Mouse (Mus musculus): Measurements from ENCODE around the gene Amotl1.
"Not testable (repeated sequence)": the region's sequence is repeated elsewhere in the genome, so short reads cannot be mapped to it uniquely, and the experiment has no call there.

DNA sequence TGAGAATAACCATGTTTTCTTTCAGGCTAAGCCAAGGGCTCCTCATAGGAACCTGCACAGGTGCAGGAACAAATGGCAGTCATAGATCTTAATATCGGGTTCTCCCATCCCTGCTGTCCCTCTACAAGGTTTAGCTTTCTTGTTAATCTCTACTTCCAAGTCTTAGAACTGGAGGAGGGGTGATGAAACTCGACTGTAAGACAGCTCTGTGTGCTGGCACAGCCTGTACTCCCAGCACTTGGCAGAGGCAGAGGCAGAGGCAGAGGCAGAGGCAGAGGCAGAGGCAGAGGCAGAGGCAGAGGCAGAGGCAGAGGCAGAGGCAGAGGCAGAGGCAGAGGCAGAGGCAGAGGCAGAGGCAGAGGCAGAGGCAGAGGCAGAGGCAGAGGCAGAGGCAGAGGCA is 68.5 kb downstream of the Amotl1 start:
- not testable (repeated sequence) for TF ChIP-seq CTCF (IDR thresholded peaks at IDR 0.05; ENCODE audit: low read depth, low read length); TAL1 (conservative IDR thresholded peaks at IDR 0.05; ENCODE audit: low read depth, low read length)

All from G1E (cell line).